Mouse (Mus musculus): ENCODE results near the gene Samd14.

DNA sequence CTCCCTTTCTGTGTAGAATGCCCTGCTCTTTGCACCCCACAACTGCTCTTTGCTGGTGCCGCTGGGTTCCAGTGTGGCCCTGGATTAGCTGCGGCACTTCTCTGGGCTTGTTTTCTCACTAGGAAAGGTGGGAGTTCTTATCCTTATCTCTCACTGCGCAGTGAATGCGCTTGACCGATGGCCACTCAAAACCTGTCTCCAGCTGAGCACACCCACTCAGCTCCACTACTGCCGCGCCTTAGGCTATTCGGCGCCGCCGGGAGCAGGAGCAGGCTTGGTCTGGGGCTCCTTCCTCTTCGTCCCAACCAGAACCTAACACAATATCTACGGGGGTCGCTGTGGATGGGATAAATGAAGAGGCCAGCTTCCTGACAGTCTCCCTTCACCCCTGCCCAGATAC is 23.9 kb downstream of the Samd14 start:
- no peak for TF ChIP-seq CTCF (conservative IDR thresholded peaks at IDR 0.05; ENCODE audit: insufficient read depth, insufficient read length, low read depth, low read length)
- TF ChIP-seq POLR2A (IDR thresholded peaks at IDR 0.05; ENCODE audit: low read depth, low read length), result no peak
